Mouse (Mus musculus): ENCODE measurements around the gene Ltbp1. TPM values are rescaled to one million over a fixed set of nuclear protein-coding genes. Genes with fewer than 3 reads are reported as not detected.

Gene Ltbp1
- polyA plus RNA-seq, 1 experiment from 2014 or later, result 2.5 TPM

GRCm38 (mm10) chr17:75328102-75328639, 322.8 kb downstream of the Ltbp1 start:
- Histone ChIP-seq H3K4me2 (ENCODE audit: low read length) (no peak overlapping the region), H3K36me3 (ENCODE audit: control insufficient read depth, insufficient read depth, low read length) (no peaks in the 10 kb centered on the region), H3K27ac (replicated peaks; ENCODE audit: low read depth, low read length) (no peak overlapping the region), H3K4me3 (replicated peaks; ENCODE audit: low read depth, low read length) (no peak overlapping the region), H3K27me3 (ENCODE audit: control insufficient read depth, insufficient read depth, low read length) (no peaks in the 10 kb centered on the region), H3K9ac (replicated peaks; ENCODE audit: low read length) (no peak overlapping the region), H3K4me1 (ENCODE audit: control insufficient read depth, insufficient read depth, low read length) (no peaks in the 10 kb centered on the region), H3K9me3 (ENCODE audit: control insufficient read depth, low read length) (no peaks in the 10 kb centered on the region)
- ATAC-seq (ENCODE audit: low FRiP score, low TSS enrichment) (no peak), DNase-seq (no peak)
- WGBS, result 84% methylated on average over 10 of the region's 10 CpGs

- WGBS, result 90% methylated on average over 6 of the region's 6 CpGs
Observed at GRCm38 (mm10) chr17:75330366-75330765, 325.0 kb downstream of the Ltbp1 start.

GRCm38 (mm10) chr17:75331421-75331951, 326.1 kb downstream of the Ltbp1 start:
- no peaks in the 10 kb centered on the region for H3K36me3 ChIP-seq (ENCODE audit: control insufficient read depth, insufficient read depth, low read length)
- no peaks in the 10 kb centered on the region for H3K9me3 ChIP-seq (ENCODE audit: control insufficient read depth, low read length)
- H3K27me3 ChIP-seq (ENCODE audit: control insufficient read depth, insufficient read depth, low read length), result no peaks in the 10 kb centered on the region
- WGBS, result 90% methylated on average over 6 of the region's 6 CpGs
- no peak overlapping the region for H3K9ac ChIP-seq (replicated peaks; ENCODE audit: low read length)
- H3K4me2 ChIP-seq (ENCODE audit: low read length), result no peak overlapping the region
- ATAC-seq (ENCODE audit: low FRiP score, low TSS enrichment), result no peak
- DNase-seq, result no peak
- H3K4me3 ChIP-seq (replicated peaks; ENCODE audit: low read depth, low read length), result no peak overlapping the region
- no peak overlapping the region for H3K27ac ChIP-seq (replicated peaks; ENCODE audit: low read depth, low read length)
- H3K4me1 ChIP-seq (ENCODE audit: control insufficient read depth, insufficient read depth, low read length), result no peaks in the 10 kb centered on the region

More at GRCm38 (mm10) chr17:75330366-75330765, 325.0 kb downstream of the Ltbp1 start:
- no peak for ATAC-seq (ENCODE audit: low FRiP score, low TSS enrichment)
- Histone ChIP-seq H3K4me2 (ENCODE audit: low read length) (no peak overlapping the region), H3K4me3 (replicated peaks; ENCODE audit: low read depth, low read length) (no peak overlapping the region), H3K4me1 (ENCODE audit: control insufficient read depth, insufficient read depth, low read length) (no peaks in the 10 kb centered on the region), H3K27me3 (ENCODE audit: control insufficient read depth, insufficient read depth, low read length) (no peaks in the 10 kb centered on the region), H3K9me3 (ENCODE audit: control insufficient read depth, low read length) (no peaks in the 10 kb centered on the region), H3K9ac (replicated peaks; ENCODE audit: low read length) (no peak overlapping the region), H3K27ac (replicated peaks; ENCODE audit: low read depth, low read length) (no peak overlapping the region), H3K36me3 (ENCODE audit: control insufficient read depth, insufficient read depth, low read length) (no peaks in the 10 kb centered on the region)
- DNase-seq, result no peak

GRCm38 (mm10) chr17:75332289-75332688, 326.9 kb downstream of the Ltbp1 start:
- ATAC-seq (ENCODE audit: low FRiP score, low TSS enrichment), result no peak

GRCm38 (mm10) chr17:75333011-75333410, 327.6 kb downstream of the Ltbp1 start:
- Histone ChIP-seq H3K27ac (replicated peaks; ENCODE audit: low read depth, low read length) (no peak overlapping the region), H3K4me2 (ENCODE audit: low read length) (no peak overlapping the region), H3K27me3 (ENCODE audit: control insufficient read depth, insufficient read depth, low read length) (no peaks in the 10 kb centered on the region), H3K9me3 (ENCODE audit: control insufficient read depth, low read length) (no peaks in the 10 kb centered on the region), H3K4me1 (ENCODE audit: control insufficient read depth, insufficient read depth, low read length) (no peaks in the 10 kb centered on the region), H3K36me3 (ENCODE audit: control insufficient read depth, insufficient read depth, low read length) (no peaks in the 10 kb centered on the region), H3K4me3 (replicated peaks; ENCODE audit: low read depth, low read length) (no peak overlapping the region), H3K9ac (replicated peaks; ENCODE audit: low read length) (no peak overlapping the region)
- no peak for ATAC-seq (ENCODE audit: low FRiP score, low TSS enrichment)
- WGBS, result 93% methylated on average over 9 of the region's 9 CpGs
- no peak for DNase-seq

More at GRCm38 (mm10) chr17:75332289-75332688, 326.9 kb downstream of the Ltbp1 start:
- Histone ChIP-seq H3K27ac (replicated peaks; ENCODE audit: low read depth, low read length) (no peak overlapping the region), H3K4me3 (replicated peaks; ENCODE audit: low read depth, low read length) (no peak overlapping the region), H3K4me1 (ENCODE audit: control insufficient read depth, insufficient read depth, low read length) (no peaks in the 10 kb centered on the region), H3K9me3 (ENCODE audit: control insufficient read depth, low read length) (no peaks in the 10 kb centered on the region), H3K27me3 (ENCODE audit: control insufficient read depth, insufficient read depth, low read length) (no peaks in the 10 kb centered on the region), H3K4me2 (ENCODE audit: low read length) (no peak overlapping the region), H3K36me3 (ENCODE audit: control insufficient read depth, insufficient read depth, low read length) (no peaks in the 10 kb centered on the region), H3K9ac (replicated peaks; ENCODE audit: low read length) (no peak overlapping the region)
- DNase-seq, result no peak
- WGBS, result 96% methylated on average over 6 of the region's 6 CpGs

- ATAC-seq (ENCODE audit: low FRiP score, low TSS enrichment), result no peak
- Histone ChIP-seq H3K27ac (replicated peaks; ENCODE audit: low read depth, low read length) (no peak overlapping the region), H3K9me3 (ENCODE audit: control insufficient read depth, low read length) (no peaks in the 10 kb centered on the region), H3K4me2 (ENCODE audit: low read length) (no peak overlapping the region), H3K27me3 (ENCODE audit: control insufficient read depth, insufficient read depth, low read length) (no peaks in the 10 kb centered on the region), H3K9ac (replicated peaks; ENCODE audit: low read length) (no peak overlapping the region), H3K36me3 (ENCODE audit: control insufficient read depth, insufficient read depth, low read length) (no peaks in the 10 kb centered on the region), H3K4me3 (replicated peaks; ENCODE audit: low read depth, low read length) (no peak overlapping the region), H3K4me1 (ENCODE audit: control insufficient read depth, insufficient read depth, low read length) (no peaks in the 10 kb centered on the region)
- DNase-seq, result no peak
- 94% methylated on average over 13 of the region's 13 CpGs for whole genome bisulfite sequencing
Observed at GRCm38 (mm10) chr17:75333759-75334158, 328.4 kb downstream of the Ltbp1 start.

GRCm38 (mm10) chr17:75335649-75336048, 330.3 kb downstream of the Ltbp1 start:
- ATAC-seq (ENCODE audit: low FRiP score, low TSS enrichment) (no peak), DNase-seq (no peak)
- H3K4me1 ChIP-seq (ENCODE audit: control insufficient read depth, insufficient read depth, low read length), result no peaks in the 10 kb centered on the region
- H3K9ac ChIP-seq (replicated peaks; ENCODE audit: low read length), result no peak overlapping the region
- 89% methylated on average over 9 of the region's 9 CpGs for WGBS
- no peak overlapping the region for H3K27ac ChIP-seq (replicated peaks; ENCODE audit: low read depth, low read length)
- no peak overlapping the region for H3K4me2 ChIP-seq (ENCODE audit: low read length)
- no peak overlapping the region for H3K4me3 ChIP-seq (replicated peaks; ENCODE audit: low read depth, low read length)
- no peaks in the 10 kb centered on the region for H3K27me3 ChIP-seq (ENCODE audit: control insufficient read depth, insufficient read depth, low read length)
- no peaks in the 10 kb centered on the region for H3K9me3 ChIP-seq (ENCODE audit: control insufficient read depth, low read length)
- no peaks in the 10 kb centered on the region for H3K36me3 ChIP-seq (ENCODE audit: control insufficient read depth, insufficient read depth, low read length)

- Histone ChIP-seq H3K27ac (replicated peaks; ENCODE audit: low read depth, low read length) (no peak overlapping the region), H3K9ac (replicated peaks; ENCODE audit: low read length) (no peak overlapping the region), H3K4me3 (replicated peaks; ENCODE audit: low read depth, low read length) (no peak overlapping the region), H3K27me3 (ENCODE audit: control insufficient read depth, insufficient read depth, low read length) (no peaks in the 10 kb centered on the region), H3K9me3 (ENCODE audit: control insufficient read depth, low read length) (no peaks in the 10 kb centered on the region), H3K4me2 (ENCODE audit: low read length) (no peak overlapping the region), H3K36me3 (ENCODE audit: control insufficient read depth, insufficient read depth, low read length) (no peaks in the 10 kb centered on the region), H3K4me1 (ENCODE audit: control insufficient read depth, insufficient read depth, low read length) (no peaks in the 10 kb centered on the region)
- ATAC-seq (ENCODE audit: low FRiP score, low TSS enrichment) (no peak), DNase-seq (no peak)
- 90% methylated on average over 4 of the region's 4 CpGs for WGBS
Observed at GRCm38 (mm10) chr17:75341227-75341626, 335.9 kb downstream of the Ltbp1 start.

- H3K27ac ChIP-seq (replicated peaks; ENCODE audit: low read depth, low read length), result no peak overlapping the region
- no peaks in the 10 kb centered on the region for H3K9me3 ChIP-seq (ENCODE audit: control insufficient read depth, low read length)
- no peaks in the 10 kb centered on the region for H3K36me3 ChIP-seq (ENCODE audit: control insufficient read depth, insufficient read depth, low read length)
- no peak overlapping the region for H3K9ac ChIP-seq (replicated peaks; ENCODE audit: low read length)
- no peak overlapping the region for H3K4me2 ChIP-seq (ENCODE audit: low read length)
- H3K4me3 ChIP-seq (replicated peaks; ENCODE audit: low read depth, low read length), result no peak overlapping the region
- no peaks in the 10 kb centered on the region for H3K27me3 ChIP-seq (ENCODE audit: control insufficient read depth, insufficient read depth, low read length)
- DNase-seq (no peak), ATAC-seq (ENCODE audit: low FRiP score, low TSS enrichment) (no peak)
- H3K4me1 ChIP-seq (ENCODE audit: control insufficient read depth, insufficient read depth, low read length), result no peaks in the 10 kb centered on the region
- WGBS, result 91% methylated on average over 3 of the region's 3 CpGs
Observed at GRCm38 (mm10) chr17:75345116-75345515, 339.7 kb downstream of the Ltbp1 start.

Measured in midbrain, embryonic 14.5 days (tissue).